Mouse (Mus musculus) neural tube, embryonic 15.5 days (tissue): Measurements from ENCODE around the gene Ap5z1. TPM values are rescaled to one million over a fixed set of nuclear protein-coding genes. Genes with fewer than 3 reads are reported as not detected.

Experiments used
- ATAC-seq: fragments of 200-750 bp; cut with Nextera tagmentation; 2 replicates; pipeline ENCODE4 v1.8.0; 2017; ENCODE audit warnings: mild to moderate bottlenecking, moderate TSS enrichment, moderate library complexity; ENCODE audit not compliant: low FRiP score
- H3K27ac ChIP-seq: fragments of 300-500 bp; sonication (generic); replicated peaks from 2 replicates; pipeline ENCODE4 v1.5.1; 2015; ENCODE audit warnings: mild to moderate bottlenecking, inconsistent platforms
- H3K27me3 ChIP-seq: fragments of 300-500 bp; sonication (generic); replicated peaks from 2 replicates; pipeline ENCODE4 v1.6.1; 2015; ENCODE audit warnings: inconsistent platforms
- H3K36me3 ChIP-seq: fragments of 300-500 bp; sonication (generic); 2 replicates; pipeline ENCODE4 v1.6.1; 2015; ENCODE audit warnings: inconsistent platforms
- H3K4me1 ChIP-seq: fragments of 300-500 bp; sonication (generic); 2 replicates; pipeline ENCODE4 v1.6.1; 2015; ENCODE audit warnings: inconsistent platforms
- H3K4me2 ChIP-seq: fragments of 300-500 bp; sonication (generic); 2 replicates; pipeline ENCODE4 v1.6.1; 2015; ENCODE audit warnings: inconsistent platforms, mild to moderate bottlenecking, moderate library complexity
- H3K4me3 ChIP-seq: fragments of 300-500 bp; sonication (generic); replicated peaks from 2 replicates; pipeline ENCODE4 v1.5.1; 2015; ENCODE audit warnings: mild to moderate bottlenecking, inconsistent platforms
- H3K9ac ChIP-seq: fragments of 300-500 bp; sonication (generic); replicated peaks from 2 replicates; pipeline ENCODE4 v1.6.1; 2015; ENCODE audit warnings: mild to moderate bottlenecking, inconsistent platforms
- H3K9me3 ChIP-seq: fragments of 300-500 bp; sonication (generic); replicated peaks from 2 replicates; pipeline ENCODE4 v1.6.1; 2016; ENCODE audit warnings: inconsistent platforms
- WGBS: fragments of 180-500 bp; shearing (Covaris S2); methylation state at CpG from one replicate; pipeline ENCODE4 v1.1.7; 2015; ENCODE audit warnings: mixed read lengths; 5-methylcytosine and 5-hydroxymethylcytosine counted together
- polyA plus RNA-seq: library from polyadenylated mRNA; unstranded; fragments of >200 nt; fragmentation: Nextera tagmentation; extraction: Ambion mirVana; gene quantifications from 2 replicates; pipeline ENCODE4 v1.2.1, GENCODE M21; 2015

The Ap5z1 gene
- polyA plus RNA-seq, 1 experiment from 2014 or later = 12.4 TPM

- peak; percentile 84 for ATAC-seq
- peak overlapping the region; percentile 19; the same call in 1 of the 2 replicates for H3K4me3 ChIP-seq
- peak overlapping the region; percentile 51 for H3K4me2 ChIP-seq
- peaks cover 55% of the 10 kb centered on the region for H3K4me1 ChIP-seq
- WGBS = 2% methylated on average over 18 of the region's 19 CpGs
- no peaks in the 10 kb centered on the region for H3K9me3 ChIP-seq
- peaks cover 17% of the 10 kb centered on the region for H3K36me3 ChIP-seq
- H3K27ac ChIP-seq = peak overlapping the region; percentile 74
- no peaks in the 10 kb centered on the region for H3K27me3 ChIP-seq
- H3K9ac ChIP-seq = no peak overlapping the region
Measured at GRCm38 (mm10) chr5:142440451-142441147, 23.1 kb upstream of the Ap5z1 start.

- Histone ChIP-seq H3K36me3 (peaks cover 8% of the 10 kb centered on the region; the same call in 1 of the 2 replicates), H3K27me3 (no peaks in the 10 kb centered on the region), H3K9ac (no peak overlapping the region), H3K4me2 (peak overlapping the region; percentile 51), H3K27ac (peak overlapping the region; percentile 74), H3K9me3 (no peaks in the 10 kb centered on the region), H3K4me1 (peaks cover 58% of the 10 kb centered on the region), H3K4me3 (no peak overlapping the region)
- ATAC-seq = no peak
- WGBS = 57% methylated on average over 22 of the region's 22 CpGs
Measured at GRCm38 (mm10) chr5:142441332-142442044, 22.3 kb upstream of the Ap5z1 start.

DNA sequence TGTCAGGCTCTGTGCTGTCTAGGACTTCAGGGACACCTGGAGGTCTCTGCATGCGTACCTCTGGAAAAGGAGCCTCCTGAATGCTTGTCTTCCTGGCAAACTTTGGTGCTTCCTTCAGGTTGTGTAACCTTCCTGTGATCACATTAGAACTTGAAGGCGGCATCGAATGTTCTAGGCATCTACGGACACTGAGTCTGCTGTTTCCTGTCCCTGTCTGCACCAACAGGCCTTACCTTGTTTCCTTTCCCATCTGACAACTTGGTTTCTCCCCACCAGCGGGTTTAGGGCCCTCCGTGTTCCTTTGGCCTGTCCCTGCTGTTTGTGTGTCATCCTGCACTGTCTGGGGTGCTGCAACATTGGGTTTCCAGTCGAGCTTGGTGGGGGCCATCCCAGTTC, 21.7 kb upstream of the Ap5z1 start:
- no peak for ATAC-seq
- Histone ChIP-seq H3K9me3 (no peaks in the 10 kb centered on the region), H3K4me1 (peaks cover 58% of the 10 kb centered on the region), H3K36me3 (peaks cover 5% of the 10 kb centered on the region; the same call in 1 of the 2 replicates), H3K9ac (no peak overlapping the region), H3K4me3 (no peak overlapping the region), H3K27me3 (no peaks in the 10 kb centered on the region), H3K4me2 (no peak overlapping the region), H3K27ac (no peak overlapping the region; the same call in 1 of the 2 replicates)
- 86% methylated on average over 7 of the region's 7 CpGs for WGBS

DNA sequence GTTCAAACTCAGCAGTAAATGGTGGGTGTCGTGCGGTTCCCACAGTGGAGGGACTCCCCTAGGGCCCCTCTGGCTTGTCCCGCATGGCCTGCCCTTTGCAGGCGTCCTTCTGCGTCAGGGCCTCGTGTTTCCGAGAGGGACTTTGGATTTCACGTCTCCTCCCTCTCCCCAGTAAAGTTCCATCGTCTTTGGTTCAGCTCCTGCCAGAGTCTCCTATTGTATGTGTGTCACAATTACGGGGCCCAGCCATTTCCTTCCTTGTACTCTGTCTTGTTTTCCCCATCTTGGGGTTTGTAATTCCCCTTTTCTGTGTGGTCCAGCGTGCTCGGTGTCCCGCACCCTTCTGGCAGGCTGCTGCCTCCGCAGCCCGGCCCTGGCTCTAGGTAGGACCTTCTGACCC, 20.2 kb upstream of the Ap5z1 start:
- Histone ChIP-seq H3K4me3 (no peak overlapping the region), H3K36me3 (no peaks in the 10 kb centered on the region), H3K27ac (no peak overlapping the region), H3K27me3 (no peaks in the 10 kb centered on the region), H3K4me2 (no peak overlapping the region), H3K9me3 (no peaks in the 10 kb centered on the region), H3K4me1 (peaks cover 67% of the 10 kb centered on the region), H3K9ac (no peak overlapping the region)
- 48% methylated on average over 15 of the region's 15 CpGs for WGBS
- ATAC-seq = no peak

- Histone ChIP-seq H3K4me2 (no peak overlapping the region), H3K36me3 (no peaks in the 10 kb centered on the region), H3K4me1 (peaks cover 63% of the 10 kb centered on the region), H3K9ac (no peak overlapping the region), H3K4me3 (no peak overlapping the region), H3K9me3 (no peaks in the 10 kb centered on the region), H3K27ac (no peak overlapping the region), H3K27me3 (no peaks in the 10 kb centered on the region)
- 64% methylated on average over 14 of the region's 14 CpGs for WGBS
- ATAC-seq = no peak
Measured at GRCm38 (mm10) chr5:142443994-142444393, 19.8 kb upstream of the Ap5z1 start.

- no peaks in the 10 kb centered on the region for H3K27me3 ChIP-seq
- 72% methylated on average over 11 of the region's 11 CpGs for WGBS
- no peaks in the 10 kb centered on the region for H3K9me3 ChIP-seq
- H3K27ac ChIP-seq = no peak overlapping the region; the same call in 1 of the 2 replicates
- peaks cover 4% of the 10 kb centered on the region; the same call in 1 of the 2 replicates for H3K36me3 ChIP-seq
- no peak overlapping the region for H3K4me2 ChIP-seq
- H3K4me3 ChIP-seq = no peak overlapping the region
- H3K4me1 ChIP-seq = peaks cover 53% of the 10 kb centered on the region
- no peak for ATAC-seq
- no peak overlapping the region for H3K9ac ChIP-seq
Measured at GRCm38 (mm10) chr5:142444791-142445531, 18.8 kb upstream of the Ap5z1 start.

- no peak overlapping the region for H3K4me3 ChIP-seq
- H3K9me3 ChIP-seq = no peaks in the 10 kb centered on the region
- H3K27ac ChIP-seq = peak overlapping the region; percentile 49; the same call in 1 of the 2 replicates
- WGBS = 44% methylated on average over 8 of the region's 8 CpGs
- H3K4me1 ChIP-seq = peaks cover 46% of the 10 kb centered on the region
- H3K9ac ChIP-seq = no peak overlapping the region
- ATAC-seq = 0 out of 2 replicates have a peak, but pooled peaks have one; percentile 29
- H3K36me3 ChIP-seq = peaks cover 11% of the 10 kb centered on the region
- H3K27me3 ChIP-seq = no peaks in the 10 kb centered on the region
- H3K4me2 ChIP-seq = no peak overlapping the region
Measured at GRCm38 (mm10) chr5:142445709-142446108, 18.0 kb upstream of the Ap5z1 start.

DNA sequence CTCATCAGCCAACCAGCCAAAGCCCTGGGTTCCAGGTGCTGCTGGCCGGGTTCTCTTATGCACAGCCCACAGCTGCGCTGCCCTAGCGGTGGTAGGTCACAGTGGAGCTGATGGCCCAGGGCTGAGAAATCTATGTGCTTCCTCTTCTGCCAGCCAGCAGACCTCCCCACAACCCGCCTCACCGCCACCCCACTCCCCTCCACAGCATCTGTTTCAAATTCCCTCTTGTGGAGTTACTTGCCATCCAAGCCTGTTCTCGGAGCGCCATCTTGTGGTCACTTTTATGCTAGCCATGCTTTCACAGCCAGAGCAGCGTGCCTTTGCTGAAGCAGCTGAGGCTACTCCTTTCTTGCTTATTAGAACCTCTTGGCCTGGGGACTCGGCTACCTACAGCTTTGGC, 15.7 kb upstream of the Ap5z1 start:
- Histone ChIP-seq H3K4me1 (peaks cover 32% of the 10 kb centered on the region), H3K4me2 (peak overlapping the region; percentile 32), H3K36me3 (peaks cover 22% of the 10 kb centered on the region), H3K9ac (no peak overlapping the region), H3K27ac (peak overlapping the region; percentile 48; the same call in 1 of the 2 replicates), H3K9me3 (no peaks in the 10 kb centered on the region), H3K4me3 (no peak overlapping the region), H3K27me3 (no peaks in the 10 kb centered on the region)
- ATAC-seq = peak; percentile 67
- 6% methylated on average over 9 of the region's 9 CpGs for WGBS

DNA sequence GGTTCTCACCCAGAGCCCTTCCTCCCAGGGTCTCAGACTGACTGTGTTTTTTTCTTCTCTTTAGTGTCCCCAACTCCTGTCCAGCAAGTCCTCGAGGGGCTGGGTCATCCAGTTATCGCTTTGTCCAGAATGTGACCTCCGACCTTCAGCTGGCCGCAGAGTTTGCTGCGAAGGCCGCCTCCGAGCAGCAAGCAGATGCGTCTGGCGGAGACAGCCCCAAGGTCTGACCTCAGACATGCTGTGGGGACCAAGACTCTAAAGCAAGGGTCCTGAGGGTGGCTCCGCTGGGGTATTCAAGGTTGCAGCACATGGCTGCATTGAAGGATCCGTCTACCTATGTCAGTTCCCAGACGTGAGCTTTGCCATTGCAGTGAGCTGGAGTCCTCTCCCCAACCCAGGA, 15.1 kb upstream of the Ap5z1 start:
- Histone ChIP-seq H3K27ac (no peak overlapping the region), H3K4me2 (no peak overlapping the region), H3K9me3 (no peaks in the 10 kb centered on the region), H3K27me3 (no peaks in the 10 kb centered on the region), H3K9ac (no peak overlapping the region), H3K4me1 (peaks cover 26% of the 10 kb centered on the region), H3K4me3 (no peak overlapping the region), H3K36me3 (peaks cover 26% of the 10 kb centered on the region)
- 73% methylated on average over 12 of the region's 12 CpGs for WGBS
- ATAC-seq = no peak

DNA sequence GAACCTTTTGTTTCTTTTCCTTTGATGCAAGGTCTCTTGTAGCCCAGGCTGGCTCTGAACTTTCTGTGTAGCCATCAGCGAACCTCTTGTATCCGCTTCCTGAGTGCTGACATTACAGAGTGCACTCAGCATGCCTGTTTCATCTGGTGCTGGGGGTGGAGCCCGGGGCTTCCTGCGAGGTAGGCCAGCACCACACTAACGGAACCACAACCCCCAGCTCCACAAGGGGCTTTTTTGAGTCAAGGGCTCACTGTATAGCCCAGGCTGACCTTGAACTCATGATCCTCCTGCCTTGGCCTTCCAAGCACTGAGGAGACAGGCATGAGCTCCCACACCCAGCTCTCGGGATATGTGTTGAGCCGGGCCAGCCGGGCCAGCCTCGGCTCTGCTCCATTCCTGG, 12.9 kb upstream of the Ap5z1 start:
- no peak overlapping the region for H3K27ac ChIP-seq
- no peaks in the 10 kb centered on the region for H3K27me3 ChIP-seq
- peaks cover 46% of the 10 kb centered on the region for H3K36me3 ChIP-seq
- no peak for ATAC-seq
- H3K9me3 ChIP-seq = no peaks in the 10 kb centered on the region
- H3K4me2 ChIP-seq = no peak overlapping the region
- no peak overlapping the region for H3K4me3 ChIP-seq
- peaks cover 12% of the 10 kb centered on the region for H3K4me1 ChIP-seq
- H3K9ac ChIP-seq = no peak overlapping the region
- WGBS = 87% methylated on average over 9 of the region's 9 CpGs

- Histone ChIP-seq H3K27me3 (no peaks in the 10 kb centered on the region), H3K27ac (no peak overlapping the region), H3K9ac (no peak overlapping the region), H3K4me3 (no peak overlapping the region), H3K4me2 (no peak overlapping the region), H3K36me3 (peaks cover 53% of the 10 kb centered on the region), H3K9me3 (no peaks in the 10 kb centered on the region), H3K4me1 (peaks cover 12% of the 10 kb centered on the region)
- ATAC-seq = no peak
- 0% methylated on average over 1 of the region's 1 CpGs for WGBS
Measured at GRCm38 (mm10) chr5:142451759-142452158, 12.0 kb upstream of the Ap5z1 start.
